Mouse (Mus musculus) ES-E14 (cell line): Measurements from ENCODE around the gene Cdc25a. TPM values are rescaled to one million over a fixed set of nuclear protein-coding genes. Genes with fewer than 3 reads are reported as not detected.

Experiments
- DNase-seq: peaks from one replicate; pipeline ENCODE4 v3.0.0-alpha.2; 2013; ENCODE audit warnings: low read depth, low spot score
- H3K27ac ChIP-seq: 2 replicates; pipeline ENCODE4 v1.5.1; 2012; ENCODE audit warnings: low read depth, mild to moderate bottlenecking, low read length, moderate library complexity, mixed read lengths; ENCODE audit not compliant: poor library complexity, insufficient read depth, severe bottlenecking
- H3K36me3 ChIP-seq: 2 replicates; pipeline ENCODE4 v1.6.1; 2012; ENCODE audit warnings: mild to moderate bottlenecking, low read length, moderate library complexity, mixed read lengths; ENCODE audit not compliant: control insufficient read depth, poor library complexity, insufficient read depth, severe bottlenecking
- H3K4me1 ChIP-seq, 2 experiments: fragments of 150-350 bp in 1 of 2; sonication (generic) in 1 of 2; 2 replicates each; pipeline ENCODE4 v1.6.1; 2012; ENCODE audit warnings: low read length in 2 of 2, mild to moderate bottlenecking in 1 of 2, mixed read lengths in 1 of 2; ENCODE audit not compliant: control insufficient read depth in 2 of 2, insufficient read depth in 2 of 2, poor library complexity in 1 of 2
- H3K4me3 ChIP-seq, 2 experiments: fragments of 150-350 bp in 1 of 2; sonication (generic) in 1 of 2; 2 replicates each; pipeline ENCODE4 v1.5.1; 2012; ENCODE audit warnings: low read length in 2 of 2, low read depth in 1 of 2, mild to moderate bottlenecking in 1 of 2, mixed read lengths in 1 of 2; ENCODE audit not compliant: insufficient read depth in 1 of 2, poor library complexity in 1 of 2, severe bottlenecking in 1 of 2
- H3K9ac ChIP-seq: 2 replicates; pipeline ENCODE4 v1.6.1; 2012; ENCODE audit warnings: low read depth, mild to moderate bottlenecking, low read length, mixed read lengths; ENCODE audit not compliant: poor library complexity, insufficient read depth, severe bottlenecking
- H3K9me3 ChIP-seq: fragments of 150-350 bp; sonication (generic); 2 replicates; pipeline ENCODE4 v1.6.1; 2012; ENCODE audit warnings: low read depth, mild to moderate bottlenecking, low read length; ENCODE audit not compliant: control insufficient read depth, insufficient read depth
- CHD2 ChIP-seq: IDR thresholded peaks from 2 replicates; pipeline ENCODE4 v1.6.1; 2014; ENCODE audit warnings: mild to moderate bottlenecking, low read depth, low read length, inconsistent platforms
- HCFC1 ChIP-seq: IDR thresholded peaks from 2 replicates; pipeline ENCODE4 v1.6.1; 2012; ENCODE audit warnings: low read length, inconsistent platforms, borderline replicate concordance; ENCODE audit not compliant: insufficient read depth
- MAFK ChIP-seq: IDR thresholded peaks from 2 replicates; pipeline ENCODE4 v1.6.1; 2014; ENCODE audit warnings: mild to moderate bottlenecking, low read depth, low read length, inconsistent platforms; ENCODE audit not compliant: insufficient read depth
- ZC3H11A ChIP-seq: IDR thresholded peaks from 2 replicates; pipeline ENCODE4 v1.6.1; 2012; ENCODE audit warnings: low read depth, mild to moderate bottlenecking, inconsistent platforms, low read length, borderline replicate concordance
- ZNF384 ChIP-seq: IDR thresholded peaks from 2 replicates; pipeline ENCODE4 v1.6.1; 2012; ENCODE audit warnings: low read depth, low read length, inconsistent platforms
- in situ Hi-C, 2 experiments: fragments of 600-800 bp; cut with MboI; formaldehyde crosslinking; loops; one replicate each; pipeline ENCODE4 v1.15.1; 2025; ENCODE audit warnings: low sequenced_read_pairs in 2 of 2, inconsistent platforms in 1 of 2; ENCODE audit not compliant: unreplicated experiment in 2 of 2
- total RNA-seq: library from RNA; depleted of rRNA; stranded (reverse); fragments of 300-350 nt; gene quantifications from 2 replicates; pipeline ENCODE4 v1.2.3, GENCODE M21; 2012

Gene Cdc25a
- total RNA-seq, 1 experiment, result 58.3 TPM

DNA sequence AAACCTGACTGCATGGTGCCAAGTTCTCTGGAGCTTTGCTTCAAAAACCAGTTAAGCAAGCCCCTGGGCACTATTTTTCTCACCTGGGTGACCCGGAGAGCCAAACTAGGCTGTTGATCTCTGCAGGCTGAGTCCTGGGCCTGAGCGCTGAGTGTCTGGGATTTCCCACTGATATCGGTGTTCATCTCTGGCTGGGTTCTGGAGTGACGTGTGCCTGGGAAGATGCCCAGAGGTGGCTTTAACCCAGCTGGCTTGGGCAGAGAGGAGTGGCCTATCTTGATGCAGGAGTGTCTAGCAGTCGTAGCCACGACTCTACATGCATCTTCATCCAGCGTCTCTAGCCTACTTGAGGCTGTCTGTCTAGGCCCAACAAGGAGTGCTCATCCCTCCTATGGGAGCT lies 36.4 kb downstream of the Cdc25a start:
- Histone ChIP-seq H3K4me1 (peaks cover 0 to 8% of the 10 kb centered on the region in 2 experiments; a peak in 3 of 4 replicates), H3K27ac (peak overlapping the region; percentile 30; the same call in 1 of the 2 replicates), H3K4me3 (no peak overlapping the region), H3K9me3 (no peaks in the 10 kb centered on the region), H3K36me3 (no peaks in the 10 kb centered on the region), H3K9ac (no peak overlapping the region; the same call in 1 of the 2 replicates)
- no peak for DNase-seq
- no peak for TF ChIP-seq HCFC1
- no peak for TF ChIP-seq CHD2
- TF ChIP-seq ZC3H11A, result no peak
- TF ChIP-seq MAFK, result no peak
- no peak for TF ChIP-seq ZNF384
- in situ Hi-C loops, result no loop called here

DNA sequence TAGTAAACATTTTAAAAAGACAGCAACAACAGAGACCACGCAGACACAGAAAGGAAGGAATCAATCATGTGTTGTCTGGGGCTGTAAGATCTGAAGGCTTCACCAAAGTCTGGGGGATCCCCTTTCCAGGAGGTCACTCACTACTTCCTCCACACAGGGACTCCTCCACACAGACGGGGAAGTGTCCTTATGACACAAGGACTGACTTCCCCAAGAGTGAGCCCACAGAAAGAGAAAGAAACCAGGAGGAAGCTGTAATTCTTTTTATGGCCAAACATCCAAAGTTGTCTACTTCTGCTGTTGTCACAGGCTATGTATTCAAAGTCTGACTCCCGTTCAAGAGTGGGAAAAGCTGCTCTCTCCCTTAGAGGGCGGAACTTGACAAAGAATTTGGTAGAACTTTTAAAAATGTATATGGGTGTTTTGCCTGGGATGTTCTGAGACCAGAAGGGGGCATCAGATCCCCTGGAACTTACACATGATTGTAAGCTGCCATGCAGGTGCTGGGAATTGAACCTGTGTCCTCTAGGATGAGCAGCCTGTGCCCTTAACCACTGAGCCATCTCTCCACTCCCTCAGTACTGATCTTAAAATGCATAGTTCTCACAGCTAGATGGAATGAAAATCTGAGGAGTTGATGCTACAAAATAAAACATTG lies 39.0 kb downstream of the Cdc25a start:
- Histone ChIP-seq H3K36me3 (no peaks in the 10 kb centered on the region), H3K9me3 (no peaks in the 10 kb centered on the region), H3K4me3 (no peak overlapping the region), H3K27ac (no peak overlapping the region), H3K9ac (no peak overlapping the region), H3K4me1 (peaks cover 0 to 3% of the 10 kb centered on the region in 2 experiments; a peak in 2 of 4 replicates)
- no peak for DNase-seq
- in situ Hi-C loops, result no loop called here
- TF ChIP-seq ZNF384 (no peak), MAFK (no peak), HCFC1 (no peak), ZC3H11A (no peak), CHD2 (no peak)

DNA sequence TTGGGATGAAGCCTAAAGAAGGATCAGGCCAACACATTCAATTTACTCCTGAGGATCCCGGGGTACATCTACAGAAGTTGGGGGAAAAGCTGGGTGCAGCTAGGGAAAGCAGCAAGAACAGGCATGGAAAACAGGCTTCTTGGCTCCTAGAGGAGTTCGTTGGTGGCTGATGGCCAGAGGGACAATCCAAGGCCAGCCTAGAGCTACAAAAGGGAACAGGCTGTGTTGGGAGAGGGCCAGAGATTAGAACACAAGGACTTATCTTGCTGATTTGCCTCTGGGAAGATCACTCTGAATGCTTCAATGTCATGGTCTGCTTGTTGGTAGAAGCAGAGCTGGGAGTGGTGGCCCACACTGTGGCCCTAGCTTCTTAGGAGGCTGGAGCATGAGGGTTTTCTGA lies 42.6 kb downstream of the Cdc25a start:
- TF ChIP-seq CHD2 (no peak), MAFK (no peak), HCFC1 (no peak), ZNF384 (no peak), ZC3H11A (no peak)
- H3K4me1 ChIP-seq, result peaks cover 2 to 3% of the 10 kb centered on the region in 2 experiments; a peak in 2 of 4 replicates
- in situ Hi-C loops, result no loop called here
- H3K9me3 ChIP-seq, result no peaks in the 10 kb centered on the region
- no peak overlapping the region for H3K4me3 ChIP-seq
- no peaks in the 10 kb centered on the region for H3K36me3 ChIP-seq
- no peak overlapping the region for H3K27ac ChIP-seq
- H3K9ac ChIP-seq, result no peak overlapping the region
- no peak for DNase-seq

DNA sequence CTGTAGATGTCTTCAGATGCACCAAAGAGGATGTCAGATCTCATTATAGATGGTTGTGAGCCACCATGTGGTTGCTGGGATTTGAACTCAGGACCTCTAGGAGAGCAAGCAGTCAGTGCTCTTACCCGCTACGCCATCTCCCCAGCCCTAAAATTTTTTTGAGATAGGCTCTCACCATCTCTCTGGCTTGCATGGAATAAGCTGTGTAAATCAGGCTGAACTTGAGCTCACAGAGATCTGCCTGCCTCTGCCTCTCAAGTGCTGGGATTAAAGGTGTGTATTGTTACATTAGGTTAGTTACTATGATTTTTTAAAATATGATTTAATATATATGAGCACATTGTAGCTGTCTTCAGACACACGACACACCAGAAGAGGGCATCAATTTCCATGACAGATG lies 53.8 kb downstream of the Cdc25a start:
- TF ChIP-seq HCFC1, result no peak
- no peak for TF ChIP-seq MAFK
- TF ChIP-seq ZNF384, result no peak
- no peak for TF ChIP-seq ZC3H11A
- TF ChIP-seq CHD2, result no peak
- no peaks in the 10 kb centered on the region for H3K36me3 ChIP-seq
- no peak overlapping the region for H3K27ac ChIP-seq
- no peak for DNase-seq
- no peaks in the 10 kb centered on the region for H3K9me3 ChIP-seq
- H3K4me1 ChIP-seq, result peaks cover 0 to 4% of the 10 kb centered on the region in 2 experiments; a peak in 1 of 4 replicates
- H3K4me3 ChIP-seq, result no peak overlapping the region
- no peak overlapping the region for H3K9ac ChIP-seq
- in situ Hi-C loops, result no loop called here

DNA sequence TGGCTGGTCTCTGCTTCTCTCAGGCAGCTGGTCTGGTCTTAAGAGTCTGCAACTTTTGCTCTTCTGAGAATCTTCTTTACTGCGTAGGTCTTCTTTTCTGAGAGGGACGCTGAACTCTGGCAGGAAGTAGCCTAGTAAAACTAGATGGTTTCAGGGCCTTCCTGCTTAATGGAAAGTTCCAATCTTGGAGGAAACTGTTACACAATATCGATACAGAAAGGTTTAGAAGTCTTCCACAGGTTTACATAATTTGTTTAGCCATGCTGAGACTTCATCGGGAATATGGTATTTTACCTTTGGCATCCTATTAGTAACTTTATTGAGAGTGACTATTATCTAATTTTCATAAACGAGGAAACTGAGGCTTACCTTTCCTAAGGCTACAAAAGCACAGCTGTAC lies 54.7 kb downstream of the Cdc25a start:
- Histone ChIP-seq H3K4me1 (peaks cover 0 to 2% of the 10 kb centered on the region in 2 experiments; a peak in 1 of 4 replicates), H3K4me3 (no peak overlapping the region), H3K27ac (no peak overlapping the region), H3K9me3 (no peaks in the 10 kb centered on the region), H3K36me3 (no peaks in the 10 kb centered on the region), H3K9ac (no peak overlapping the region)
- in situ Hi-C loops, result no loop called here
- TF ChIP-seq ZC3H11A (no peak), ZNF384 (no peak), HCFC1 (no peak), MAFK (no peak), CHD2 (no peak)
- no peak for DNase-seq
